Mouse (Mus musculus): ENCODE data around the gene Tmem123.
A peak's percentile ranks its signal among the peaks of the same experiment; 100 is the strongest.

Tmem123 gene

GRCm38 (mm10) chr9:7829531-7830528 lies 66.0 kb downstream of the Tmem123 start:
- no peak for DNase-seq

DNA sequence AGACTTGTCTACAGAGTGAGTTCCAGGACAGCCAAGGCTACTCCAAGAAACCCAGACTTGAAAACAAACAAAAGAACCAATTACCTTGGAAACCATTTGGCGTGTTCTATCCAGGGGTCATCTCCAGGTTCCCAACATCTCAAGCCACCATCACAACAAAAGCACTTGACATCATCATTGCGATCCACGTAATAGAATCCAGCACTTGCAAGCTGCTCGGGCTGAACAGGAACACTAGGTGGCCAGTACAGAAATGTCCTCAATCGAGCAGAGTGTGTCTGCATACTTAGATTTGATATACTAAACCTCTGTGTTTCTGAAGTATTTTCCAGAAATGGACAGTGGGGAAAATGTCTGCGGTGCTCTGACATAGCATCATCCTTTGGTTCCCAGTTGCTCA lies 69.6 kb downstream of the Tmem123 start:
- DNase-seq, result no peak

GRCm38 (mm10) chr9:7835302-7835701 lies 71.5 kb downstream of the Tmem123 start:
- no peak for DNase-seq

DNA sequence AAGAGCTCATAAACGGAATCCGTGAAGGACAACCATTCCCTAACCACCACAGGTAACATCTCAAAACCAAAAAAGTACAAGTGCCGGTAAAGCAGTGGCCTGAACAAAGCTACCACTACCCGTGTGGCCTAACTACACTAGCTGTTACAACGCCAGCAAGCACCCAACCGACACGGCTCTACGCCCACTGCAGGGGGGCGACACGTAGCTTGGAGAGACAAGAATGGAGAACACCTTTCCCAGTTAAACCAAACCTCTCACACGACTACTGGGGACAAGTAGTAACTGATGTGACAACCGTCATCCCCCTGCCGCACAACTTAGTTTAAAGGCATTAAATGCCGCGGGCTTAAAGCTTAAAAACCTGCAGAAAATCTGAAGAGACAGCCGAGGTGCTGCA lies 72.5 kb downstream of the Tmem123 start:
- peak; percentile 70 for DNase-seq

DNA sequence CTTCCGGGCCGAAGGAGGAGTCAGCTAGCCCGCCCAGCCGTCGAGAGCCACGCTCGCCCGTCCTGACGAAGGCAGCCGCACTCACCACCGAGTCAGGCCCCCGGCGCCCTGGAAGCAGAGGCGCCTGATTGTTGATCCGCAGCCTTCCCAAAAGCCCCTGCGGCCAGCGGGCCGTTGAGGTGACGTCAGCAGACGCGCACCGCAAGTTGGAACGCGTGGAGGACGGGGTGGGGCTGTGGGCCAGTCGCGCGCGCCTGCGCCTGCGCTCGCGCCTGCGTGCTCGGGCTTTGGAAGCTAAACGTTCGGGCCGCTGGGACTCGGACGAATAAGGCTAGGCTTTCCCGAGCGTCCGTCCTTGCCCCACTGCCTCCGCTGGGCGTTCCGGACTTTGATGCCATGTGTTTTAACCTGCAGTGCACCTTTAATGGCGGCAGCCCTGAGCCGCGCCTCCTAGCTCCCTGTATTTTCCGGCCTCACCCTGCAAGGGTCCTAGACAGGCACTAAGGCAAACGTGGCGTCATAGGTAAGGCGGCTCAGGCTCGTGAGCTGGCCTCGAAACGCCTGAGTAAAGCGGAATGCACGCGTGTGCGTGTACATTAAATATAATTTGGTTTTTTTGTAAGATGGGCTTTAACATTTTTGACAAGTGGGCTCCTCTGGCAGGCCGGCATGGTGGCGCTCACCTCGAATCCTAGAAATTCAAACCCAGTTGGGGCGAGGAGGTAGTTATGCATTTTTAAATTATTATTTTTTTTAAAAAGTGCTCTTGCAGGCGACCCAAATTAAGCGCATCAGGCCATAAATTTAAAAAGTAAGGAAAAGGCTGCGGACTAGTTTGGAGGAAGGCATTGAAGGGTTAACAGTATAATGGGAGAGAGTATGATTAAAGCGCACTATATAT lies 73.3 kb downstream of the Tmem123 start, which contains the start of gene Birc2:
Gene Birc2, minus strand, starts transcription at position 160 of the 901 bp plus-strand sequence.
- peak; percentile 97 for DNase-seq

DNA sequence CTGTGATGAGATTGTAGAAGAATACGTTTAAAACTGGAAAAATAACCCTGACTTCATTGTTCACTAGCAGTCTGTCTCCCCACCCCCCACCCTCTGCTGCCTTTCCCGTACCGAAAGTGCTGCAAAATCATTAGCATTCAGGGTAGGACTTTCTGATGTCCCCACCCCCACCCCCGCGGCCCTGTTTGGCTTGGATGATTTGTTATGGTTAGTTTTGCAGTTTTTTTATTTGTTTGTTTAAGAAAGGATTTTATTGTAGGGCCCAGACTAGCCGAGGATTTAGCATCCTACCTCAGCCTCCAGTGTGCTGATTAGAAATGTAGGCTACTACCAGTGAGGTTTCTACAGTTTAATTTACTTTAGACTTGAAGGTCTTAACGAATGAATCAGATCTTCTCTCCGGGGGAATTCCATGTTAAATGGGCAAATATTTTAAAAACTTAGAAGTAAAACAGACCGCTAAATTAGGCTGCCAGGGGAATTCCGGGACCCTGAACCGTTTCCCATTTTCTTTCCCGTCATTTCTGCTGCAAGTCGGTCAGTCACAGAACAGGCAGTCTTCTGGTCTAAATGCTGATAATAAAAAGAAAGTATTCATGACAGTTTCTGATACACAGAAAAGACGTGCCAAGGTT lies 74.1 kb downstream of the Tmem123 start:
- peak; percentile 30 for DNase-seq

- DNase-seq, result no peak
Measured at GRCm38 (mm10) chr9:7841221-7841620, 77.4 kb downstream of the Tmem123 start.
